Mouse (Mus musculus) embryonic facial prominence, embryonic 13.5 days (tissue): ENCODE measurements at regions not wholly inside any gene's neighbourhood (a gene's known extent, or its start where the extent isn't known, plus 50 kb on each side); places are given as distances from the start of the nearest gene placed in this dataset.

Experiments used
- ATAC-seq: fragments of 200-750 bp; cut with Nextera tagmentation; 2 replicates; pipeline ENCODE4 v1.8.0; 2017; ENCODE audit warnings: low read depth; ENCODE audit not compliant: insufficient number of reproducible peaks, insufficient read depth, low FRiP score, low TSS enrichment
- H3K27ac ChIP-seq: fragments of 300-500 bp; sonication (generic); 2 replicates; pipeline ENCODE4 v1.5.1; 2015; ENCODE audit warnings: moderate library complexity, mild to moderate bottlenecking, inconsistent platforms
- H3K27me3 ChIP-seq: fragments of 300-500 bp; sonication (generic); 2 replicates; pipeline ENCODE4 v1.6.1; 2015; ENCODE audit warnings: mild to moderate bottlenecking, inconsistent platforms
- H3K36me3 ChIP-seq: fragments of 300-500 bp; sonication (generic); 2 replicates; pipeline ENCODE4 v1.6.1; 2015; ENCODE audit warnings: mild to moderate bottlenecking, inconsistent platforms
- H3K4me1 ChIP-seq: fragments of 300-500 bp; sonication (generic); 2 replicates; pipeline ENCODE4 v1.6.1; 2015; ENCODE audit warnings: inconsistent platforms
- H3K4me2 ChIP-seq: fragments of 300-500 bp; sonication (generic); 2 replicates; pipeline ENCODE4 v1.6.1; 2015; ENCODE audit warnings: moderate library complexity, mild to moderate bottlenecking, inconsistent platforms
- H3K4me3 ChIP-seq: fragments of 300-500 bp; sonication (generic); 2 replicates; pipeline ENCODE4 v1.5.1; 2015; ENCODE audit warnings: mild to moderate bottlenecking, inconsistent platforms
- H3K9ac ChIP-seq: fragments of 300-500 bp; sonication (generic); 2 replicates; pipeline ENCODE4 v1.6.1; 2015; ENCODE audit warnings: mild to moderate bottlenecking, inconsistent platforms
- H3K9me3 ChIP-seq: fragments of 300-500 bp; sonication (generic); 2 replicates; pipeline ENCODE4 v1.6.1; 2016; ENCODE audit warnings: inconsistent platforms
- WGBS: fragments of 180-500 bp; shearing (Covaris S2); methylation state at CpG from one replicate; pipeline ENCODE4 v1.1.7; 2015; ENCODE audit warnings: mixed read lengths; 5-methylcytosine and 5-hydroxymethylcytosine counted together

- H3K9ac ChIP-seq: no peak overlapping the region
- H3K27me3 ChIP-seq: no peaks in the 10 kb centered on the region
- no peaks in the 10 kb centered on the region for H3K36me3 ChIP-seq
- no peak for ATAC-seq
- no peaks in the 10 kb centered on the region for H3K4me1 ChIP-seq
- 83% methylated on average over 11 of the region's 11 CpGs for WGBS
- no peak overlapping the region for H3K4me2 ChIP-seq
- no peak overlapping the region for H3K27ac ChIP-seq
- no peak overlapping the region for H3K4me3 ChIP-seq
- no peaks in the 10 kb centered on the region for H3K9me3 ChIP-seq
Observed at GRCm38 (mm10) chr2:116181861-116182260, 116.2 kb upstream of the Meis2 start.

- ATAC-seq: no peak
- H3K4me3 ChIP-seq: no peak overlapping the region
- no peak overlapping the region for H3K9ac ChIP-seq
- H3K36me3 ChIP-seq: no peaks in the 10 kb centered on the region
- 80% methylated on average over 3 of the region's 3 CpGs for WGBS
- H3K9me3 ChIP-seq: no peaks in the 10 kb centered on the region
- no peaks in the 10 kb centered on the region for H3K4me1 ChIP-seq
- H3K27me3 ChIP-seq: no peaks in the 10 kb centered on the region
- no peak overlapping the region for H3K27ac ChIP-seq
- no peak overlapping the region for H3K4me2 ChIP-seq
Observed at GRCm38 (mm10) chr2:116177155-116177554, 111.5 kb upstream of the Meis2 start.

GRCm38 (mm10) chr2:116165871-116166770, 100.5 kb upstream of the Meis2 start:
- Histone ChIP-seq H3K27ac (no peak overlapping the region), H3K9me3 (no peaks in the 10 kb centered on the region), H3K4me1 (no peaks in the 10 kb centered on the region), H3K27me3 (no peaks in the 10 kb centered on the region), H3K36me3 (no peaks in the 10 kb centered on the region), H3K9ac (no peak overlapping the region), H3K4me2 (no peak overlapping the region), H3K4me3 (no peak overlapping the region)
- ATAC-seq: peak; percentile 20; the same call in 1 of the 2 replicates
- WGBS: 86% methylated on average over 16 of the region's 16 CpGs
